Mouse (Mus musculus): ENCODE results near the gene Pros1. TPM values are rescaled to one million over a fixed set of nuclear protein-coding genes. Genes with fewer than 3 reads are reported as not detected.

Pros1 gene
- polyA plus RNA-seq, 1 experiment, result 20.0 TPM

DNA sequence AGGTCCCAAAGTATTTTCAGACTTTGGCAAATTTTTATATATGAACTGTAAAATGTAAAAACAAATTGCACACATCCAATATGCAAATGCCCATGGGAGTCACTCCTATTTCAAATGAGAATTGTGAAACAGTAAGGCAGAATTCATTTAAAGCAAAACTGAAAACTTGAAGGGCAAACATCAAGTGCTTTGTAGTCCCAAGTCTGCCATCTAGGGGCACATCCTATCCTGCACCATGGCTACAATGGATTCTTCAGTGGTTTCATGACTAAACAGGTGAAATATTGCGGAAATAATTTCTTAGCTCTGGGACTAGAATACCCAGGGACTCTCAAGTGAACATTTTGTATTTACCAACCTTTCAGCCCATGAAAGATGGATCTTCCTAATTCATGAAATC, 3.9 kb downstream of the Pros1 start:
- Histone ChIP-seq H3K4me1 (ENCODE audit: control insufficient read depth, insufficient read depth, low read length) (peaks cover 7% of the 10 kb centered on the region), H3K4me3 (replicated peaks; ENCODE audit: extremely low read depth, low read depth, low read length) (no peak overlapping the region)
- WGBS, result 79% methylated on average over 1 of the region's 1 CpGs
- no peak for DNase-seq
- TF ChIP-seq CTCF (IDR thresholded peaks at IDR 0.05; ENCODE audit: insufficient read depth, low read length), result 0 out of 2 replicates have a peak, but pooled peaks have one; percentile 16
- TF ChIP-seq POLR2A (IDR thresholded peaks at IDR 0.05; ENCODE audit: borderline replicate concordance, extremely low read depth, low read depth, low read length), result no peak

DNA sequence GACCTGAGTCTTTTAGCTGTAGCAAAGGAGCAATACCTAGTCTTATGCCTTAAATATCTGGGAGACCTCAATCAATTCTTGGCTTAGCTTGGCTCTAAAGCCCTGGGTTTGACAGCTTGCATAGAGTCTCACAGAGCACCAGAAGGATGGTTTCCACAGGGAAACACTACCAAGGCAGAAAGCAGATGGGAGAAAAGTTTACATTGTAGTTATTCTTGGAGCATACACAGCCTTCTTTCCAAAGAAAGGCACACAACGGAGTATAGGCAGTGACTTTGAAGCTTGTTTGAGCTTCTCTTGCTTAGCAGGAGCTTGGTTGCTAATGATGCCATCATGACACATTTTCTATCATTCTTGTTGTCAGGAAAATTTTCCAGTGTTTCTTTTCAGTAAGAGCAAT, 6.0 kb downstream of the Pros1 start:
- DNase-seq, result no peak
- 67% methylated on average over 1 of the region's 1 CpGs for WGBS
- H3K4me3 ChIP-seq (replicated peaks; ENCODE audit: extremely low read depth, low read depth, low read length), result no peak overlapping the region
- TF ChIP-seq CTCF (IDR thresholded peaks at IDR 0.05; ENCODE audit: insufficient read depth, low read length) (no peak), POLR2A (IDR thresholded peaks at IDR 0.05; ENCODE audit: borderline replicate concordance, extremely low read depth, low read depth, low read length) (no peak)
- peaks cover 4% of the 10 kb centered on the region; the same call in 1 of the 2 replicates for H3K4me1 ChIP-seq (ENCODE audit: control insufficient read depth, insufficient read depth, low read length)

DNA sequence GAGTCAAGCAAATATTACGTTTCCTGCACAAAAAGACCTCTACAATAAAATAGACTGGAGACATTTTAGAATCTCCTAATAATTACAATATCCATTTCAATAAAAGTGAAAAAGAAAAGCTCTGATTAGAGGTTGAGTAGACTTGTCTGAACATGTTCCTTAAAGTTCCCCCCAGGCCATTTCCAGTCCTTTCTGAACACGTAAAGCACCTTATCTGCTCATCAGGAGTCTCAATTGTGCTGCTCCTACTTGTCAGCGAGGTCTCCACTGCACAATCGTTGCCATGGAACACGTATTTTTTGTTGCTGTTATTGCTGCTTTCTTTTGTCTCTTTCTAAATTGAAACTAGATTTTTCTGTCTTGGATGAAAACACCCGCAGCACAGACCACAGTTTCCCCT, 7.3 kb downstream of the Pros1 start:
- no peak for DNase-seq
- TF ChIP-seq CTCF (IDR thresholded peaks at IDR 0.05; ENCODE audit: insufficient read depth, low read length) (no peak), POLR2A (IDR thresholded peaks at IDR 0.05; ENCODE audit: borderline replicate concordance, extremely low read depth, low read depth, low read length) (no peak)
- H3K4me1 ChIP-seq (ENCODE audit: control insufficient read depth, insufficient read depth, low read length), result no peaks in the 10 kb centered on the region
- H3K4me3 ChIP-seq (replicated peaks; ENCODE audit: extremely low read depth, low read depth, low read length), result no peak overlapping the region
- 43% methylated on average over 6 of the region's 6 CpGs for WGBS

DNA sequence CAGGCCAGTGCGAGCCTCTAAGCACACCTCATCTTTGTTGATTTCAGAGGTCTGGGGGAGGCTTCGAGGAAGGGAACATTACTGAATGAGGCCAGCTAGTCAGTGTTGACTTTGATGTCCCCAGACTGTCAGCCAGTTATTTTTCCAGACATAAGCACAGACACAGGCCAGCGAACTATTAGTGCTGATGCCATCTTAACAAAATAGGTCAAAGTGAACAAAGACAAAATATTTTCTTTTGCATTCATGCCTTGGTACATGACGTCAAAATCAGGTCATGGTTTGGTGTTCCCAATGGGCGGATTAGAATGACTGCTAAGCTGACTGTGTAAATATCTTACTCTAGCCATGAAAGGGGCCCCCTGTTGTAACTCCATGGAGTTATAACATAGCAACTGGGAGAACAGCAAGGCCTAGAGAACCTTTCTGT, 18.6 kb downstream of the Pros1 start:
- no peak for TF ChIP-seq CTCF (IDR thresholded peaks at IDR 0.05; ENCODE audit: insufficient read depth, low read length)
- TF ChIP-seq POLR2A (IDR thresholded peaks at IDR 0.05; ENCODE audit: borderline replicate concordance, extremely low read depth, low read depth, low read length), result no peak
- Histone ChIP-seq H3K4me3 (replicated peaks; ENCODE audit: extremely low read depth, low read depth, low read length) (no peak overlapping the region), H3K4me1 (ENCODE audit: control insufficient read depth, insufficient read depth, low read length) (no peaks in the 10 kb centered on the region)
- no peak for DNase-seq
- 72% methylated on average over 5 of the region's 5 CpGs for WGBS

DNA sequence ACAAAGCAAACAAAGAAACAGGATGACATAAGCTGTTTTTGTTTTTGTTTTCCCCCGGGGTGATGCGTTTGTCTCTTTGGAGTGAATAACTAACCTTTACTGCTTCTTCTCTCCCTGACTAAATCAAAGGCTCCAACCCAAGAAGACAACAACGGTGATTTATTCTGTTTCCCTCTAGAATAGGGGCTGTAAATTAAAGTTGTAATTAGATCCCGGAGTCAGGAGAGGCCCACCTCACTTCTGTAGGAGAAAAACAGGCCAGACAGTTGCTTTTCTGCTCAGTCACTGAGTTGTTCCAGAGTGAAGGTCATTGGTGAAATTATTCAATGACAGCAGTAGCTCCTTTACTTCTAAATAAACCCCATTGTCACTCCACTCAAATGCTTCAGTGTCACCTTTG, 19.1 kb downstream of the Pros1 start:
- no peak for DNase-seq
- 73% methylated on average over 4 of the region's 4 CpGs for WGBS
- no peaks in the 10 kb centered on the region for H3K4me1 ChIP-seq (ENCODE audit: control insufficient read depth, insufficient read depth, low read length)
- no peak for TF ChIP-seq CTCF (IDR thresholded peaks at IDR 0.05; ENCODE audit: insufficient read depth, low read length)
- TF ChIP-seq POLR2A (IDR thresholded peaks at IDR 0.05; ENCODE audit: borderline replicate concordance, extremely low read depth, low read depth, low read length), result no peak
- H3K4me3 ChIP-seq (replicated peaks; ENCODE audit: extremely low read depth, low read depth, low read length), result no peak overlapping the region

DNA sequence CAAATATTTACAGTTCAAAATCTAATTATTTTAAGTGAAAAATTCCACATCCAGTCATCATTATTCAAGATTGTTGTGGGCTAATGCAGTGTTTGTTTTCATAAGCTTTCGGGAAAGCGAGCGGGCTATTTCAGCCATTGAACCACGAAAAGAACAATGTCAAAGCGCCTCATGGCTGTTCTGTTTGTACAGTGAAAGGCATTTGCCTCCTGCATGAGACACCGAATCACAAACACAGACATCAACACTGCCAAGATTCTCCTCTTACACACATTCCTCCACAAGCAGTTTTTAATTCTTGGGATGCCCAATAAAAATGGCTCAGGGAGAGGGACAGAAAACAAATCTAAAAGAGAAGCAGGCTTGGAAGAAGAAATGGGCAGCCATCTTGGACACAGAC, 20.0 kb downstream of the Pros1 start:
- TF ChIP-seq POLR2A (IDR thresholded peaks at IDR 0.05; ENCODE audit: borderline replicate concordance, extremely low read depth, low read depth, low read length) (no peak), CTCF (IDR thresholded peaks at IDR 0.05; ENCODE audit: insufficient read depth, low read length) (no peak)
- WGBS, result 73% methylated on average over 6 of the region's 6 CpGs
- no peak for DNase-seq

DNA sequence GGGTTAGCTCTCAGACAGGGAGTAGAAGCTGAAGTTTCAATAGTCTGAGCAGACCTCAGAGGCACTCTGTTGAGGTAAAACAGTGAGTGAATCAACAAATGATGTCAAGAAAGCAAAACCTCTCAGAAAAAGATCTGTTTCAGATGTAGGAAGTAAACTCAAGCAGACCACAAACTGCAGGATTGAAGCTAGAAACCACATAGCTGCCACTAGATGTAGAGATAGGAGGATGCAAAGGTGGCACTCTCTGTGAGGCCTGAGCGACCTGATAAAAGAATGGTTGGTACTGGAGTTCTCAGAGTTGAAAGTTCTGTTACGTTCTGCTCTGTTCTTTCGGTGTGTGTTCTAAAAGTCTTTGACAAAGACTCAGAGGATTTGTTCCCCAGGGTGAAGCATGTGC, 41.7 kb downstream of the Pros1 start:
- no peaks in the 10 kb centered on the region for H3K4me1 ChIP-seq (ENCODE audit: control insufficient read depth, insufficient read depth, low read length)
- WGBS, result 82% methylated on average over 3 of the region's 3 CpGs
- no peak overlapping the region for H3K4me3 ChIP-seq (replicated peaks; ENCODE audit: extremely low read depth, low read depth, low read length)
- DNase-seq, result no peak
- TF ChIP-seq POLR2A (IDR thresholded peaks at IDR 0.05; ENCODE audit: borderline replicate concordance, extremely low read depth, low read depth, low read length), result no peak
- no peak for TF ChIP-seq CTCF (IDR thresholded peaks at IDR 0.05; ENCODE audit: insufficient read depth, low read length)

More for the DNA sequence above, 20.0 kb downstream of the Pros1 start:
- no peak overlapping the region for H3K4me3 ChIP-seq (replicated peaks; ENCODE audit: extremely low read depth, low read depth, low read length)
- no peaks in the 10 kb centered on the region for H3K4me1 ChIP-seq (ENCODE audit: control insufficient read depth, insufficient read depth, low read length)

DNA sequence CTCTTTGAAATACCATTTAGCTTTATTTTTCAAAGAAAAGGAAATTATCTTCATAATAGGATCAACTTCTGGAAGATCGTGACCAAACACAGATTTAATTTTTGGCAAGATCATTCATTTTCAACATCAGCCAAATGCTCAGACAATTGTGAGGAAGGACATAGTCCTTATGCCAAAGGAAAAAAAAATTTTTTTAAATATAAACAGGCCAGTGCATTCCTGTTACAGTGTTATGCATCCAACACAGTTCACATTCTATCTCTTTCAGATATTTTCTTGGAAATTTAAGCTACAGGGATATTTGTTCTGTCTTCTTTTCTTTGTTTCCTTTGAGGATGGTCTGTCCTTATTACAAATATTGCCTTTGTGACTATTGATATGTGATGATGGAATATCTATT, 57.3 kb downstream of the Pros1 start:
- no peak for TF ChIP-seq POLR2A (IDR thresholded peaks at IDR 0.05; ENCODE audit: borderline replicate concordance, extremely low read depth, low read depth, low read length)
- no peak for TF ChIP-seq CTCF (IDR thresholded peaks at IDR 0.05; ENCODE audit: insufficient read depth, low read length)
- DNase-seq, result no peak
- Histone ChIP-seq H3K4me3 (replicated peaks; ENCODE audit: extremely low read depth, low read depth, low read length) (no peak overlapping the region), H3K4me1 (ENCODE audit: control insufficient read depth, insufficient read depth, low read length) (no peaks in the 10 kb centered on the region)
- 45% methylated on average over 1 of the region's 1 CpGs for WGBS

DNA sequence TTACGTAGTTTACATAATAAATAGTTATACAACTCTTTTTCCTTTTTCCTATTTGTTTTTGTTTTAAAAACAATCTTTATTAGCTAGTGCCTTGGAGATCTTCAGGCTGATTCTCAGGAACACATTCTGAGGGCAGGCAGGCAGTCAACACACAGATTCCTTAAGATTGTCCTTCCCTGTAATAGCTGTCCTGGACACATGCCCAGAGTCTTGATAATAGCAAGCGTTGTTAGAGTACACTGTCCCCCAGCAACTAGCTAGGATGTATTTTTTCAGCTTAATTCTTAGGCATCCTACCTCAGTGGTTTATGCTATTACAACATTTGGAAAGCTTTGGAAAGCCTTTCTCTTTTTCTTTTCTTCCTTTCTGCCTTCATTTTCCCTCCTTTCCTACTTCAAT, 58.1 kb downstream of the Pros1 start:
- Histone ChIP-seq H3K4me3 (replicated peaks; ENCODE audit: extremely low read depth, low read depth, low read length) (no peak overlapping the region), H3K4me1 (ENCODE audit: control insufficient read depth, insufficient read depth, low read length) (no peaks in the 10 kb centered on the region)
- WGBS, result 61% methylated on average over 2 of the region's 2 CpGs
- TF ChIP-seq CTCF (IDR thresholded peaks at IDR 0.05; ENCODE audit: insufficient read depth, low read length) (no peak), POLR2A (IDR thresholded peaks at IDR 0.05; ENCODE audit: borderline replicate concordance, extremely low read depth, low read depth, low read length) (no peak)
- DNase-seq, result no peak

DNA sequence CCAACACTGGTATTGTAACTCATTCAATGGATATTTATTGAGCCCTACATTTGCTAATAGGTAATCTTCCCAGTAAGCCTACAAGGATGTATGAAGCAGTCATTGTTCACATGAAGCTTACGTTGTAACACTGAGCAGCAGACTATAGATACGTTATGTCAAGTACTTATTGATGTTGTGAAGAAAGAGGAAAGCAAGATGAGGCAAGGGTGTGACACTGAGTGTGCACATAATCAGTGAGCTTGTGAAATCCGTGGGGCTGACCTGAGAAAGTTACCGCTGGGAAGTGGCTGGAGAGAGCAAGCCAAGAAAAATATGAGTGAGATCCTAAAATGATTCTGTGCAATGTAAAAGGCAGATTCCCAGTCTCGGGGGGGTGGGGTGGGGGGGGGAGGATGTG, 61.4 kb downstream of the Pros1 start:
- Histone ChIP-seq H3K4me3 (replicated peaks; ENCODE audit: extremely low read depth, low read depth, low read length) (no peak overlapping the region), H3K4me1 (ENCODE audit: control insufficient read depth, insufficient read depth, low read length) (no peaks in the 10 kb centered on the region)
- no peak for DNase-seq
- TF ChIP-seq CTCF (IDR thresholded peaks at IDR 0.05; ENCODE audit: insufficient read depth, low read length), result no peak
- no peak for TF ChIP-seq POLR2A (IDR thresholded peaks at IDR 0.05; ENCODE audit: borderline replicate concordance, extremely low read depth, low read depth, low read length)
- WGBS, result 84% methylated on average over 5 of the region's 5 CpGs
